Mouse (Mus musculus) frontal cortex, postnatal 36 days (tissue): ENCODE results near the gene Id3.

Experiments used
- DNase-seq, 2 experiments: peaks; one replicate each; pipeline ENCODE4 v3.0.0; 2022; ENCODE audit warnings: low spot score in 2 of 2

Gene Id3

DNA sequence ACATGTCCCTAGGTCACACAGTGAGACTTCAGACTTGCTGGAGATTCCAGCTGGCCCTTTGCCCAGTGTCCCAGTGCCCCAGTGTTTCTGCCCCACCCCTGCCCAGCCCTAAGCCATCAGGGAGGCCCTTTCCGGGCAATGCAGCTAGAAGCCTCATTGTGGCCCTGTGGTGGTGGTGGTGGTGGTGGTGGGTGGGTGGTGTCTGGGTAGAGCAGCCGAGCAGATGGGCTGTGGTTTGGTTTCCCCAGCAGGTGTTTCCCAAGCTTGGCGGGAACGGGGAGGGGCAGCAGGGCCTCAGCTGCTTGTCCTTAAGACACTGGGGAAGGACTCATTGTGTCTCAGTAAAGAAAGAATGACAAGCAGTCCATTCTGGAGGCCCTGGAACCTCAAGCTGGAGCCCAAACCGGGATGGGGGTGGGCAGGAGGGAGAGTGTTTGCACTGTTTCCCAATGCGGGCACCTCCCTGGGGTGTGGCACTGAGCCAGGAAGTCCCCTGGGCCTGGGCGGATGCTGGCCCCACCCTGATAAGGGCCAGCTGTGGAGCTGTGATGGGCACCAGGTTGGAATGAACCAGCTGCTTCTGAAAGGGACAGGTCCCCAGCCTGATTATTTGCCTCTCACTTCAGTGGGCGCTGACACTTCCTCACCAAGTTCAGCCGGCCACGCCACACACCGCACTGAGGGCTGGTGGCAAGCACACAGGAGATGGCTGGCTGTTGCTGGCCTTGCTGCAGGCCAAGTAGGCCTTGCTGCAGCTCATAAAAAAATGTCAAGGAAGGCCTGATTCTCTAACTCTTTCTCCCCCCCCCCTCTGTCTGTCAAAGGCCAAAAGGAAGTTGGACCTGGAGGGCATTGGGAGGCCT is 34.5 kb downstream of the Id3 start:
- DNase-seq, result no peak

- no peak for DNase-seq
These were observed 35.2 kb downstream of the Id3 start for GRCm38 (mm10) chr4:136178475-136178921.

DNA sequence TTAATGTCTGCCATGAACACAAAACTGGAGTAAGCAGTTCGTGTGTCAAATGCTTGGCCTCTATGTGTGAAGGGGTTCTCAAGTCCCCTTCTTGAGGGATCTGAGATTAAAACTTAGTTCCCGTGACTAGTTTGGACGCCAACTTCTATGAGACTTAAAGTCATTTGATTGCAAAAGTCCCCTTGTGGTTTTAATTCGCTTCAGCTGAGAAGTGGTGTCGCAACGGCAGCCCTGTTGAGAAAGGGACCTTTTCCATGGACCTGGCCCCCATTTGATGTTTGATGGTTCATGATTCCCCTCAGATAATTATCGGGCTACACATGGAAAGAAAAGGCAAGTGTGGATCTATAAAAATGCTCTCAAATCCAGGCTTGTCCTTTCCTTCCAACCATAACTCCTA is 36.2 kb downstream of the Id3 start:
- no peak for DNase-seq

- peak; percentile 52 to 64 for DNase-seq
These were observed 36.7 kb downstream of the Id3 start for GRCm38 (mm10) chr4:136179998-136180397.

DNA sequence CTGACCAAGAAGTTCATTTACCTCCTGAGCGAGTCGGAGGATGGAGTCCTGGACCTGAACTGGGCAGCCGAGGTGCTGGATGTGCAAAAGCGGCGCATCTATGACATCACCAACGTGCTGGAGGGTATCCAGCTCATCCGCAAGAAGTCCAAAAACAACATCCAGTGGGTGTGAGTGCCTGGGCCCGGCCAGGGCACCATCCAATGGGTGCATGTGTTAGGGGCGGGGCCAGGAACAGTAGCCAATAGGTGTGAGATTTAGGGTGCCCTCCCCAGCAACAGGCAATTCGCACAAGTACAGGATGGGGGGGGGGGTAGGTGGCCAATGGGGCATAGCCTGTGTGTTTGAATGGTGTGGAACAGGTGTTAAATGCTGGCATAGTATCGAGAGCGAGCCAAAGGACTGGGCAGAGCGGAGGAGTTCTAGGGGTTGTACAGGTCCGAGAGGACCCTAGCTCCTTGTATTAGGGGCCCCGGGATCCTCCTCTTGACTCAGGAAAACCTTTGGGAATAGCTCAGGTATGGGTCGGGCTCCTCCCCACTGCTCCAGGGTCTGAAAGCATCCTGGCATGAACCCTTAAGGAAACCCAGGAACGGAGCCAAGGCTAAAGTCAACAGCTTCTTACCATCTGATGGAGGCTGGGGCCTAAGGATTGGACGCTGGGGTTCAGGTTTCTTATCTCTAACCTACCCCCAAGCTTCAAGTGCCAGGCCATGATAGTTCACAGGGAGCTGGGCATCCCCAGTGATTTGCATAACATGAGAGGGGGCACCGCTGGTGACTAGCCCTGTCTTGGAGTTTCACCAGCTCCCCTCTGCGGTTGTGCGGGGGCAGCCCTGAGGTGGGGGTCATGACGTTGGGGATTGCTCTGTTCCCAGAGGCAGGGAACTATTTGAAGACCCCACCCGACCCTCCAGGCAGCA is 37.4 kb downstream of the Id3 start:
- DNase-seq, result peak; percentile 33 to 67

DNA sequence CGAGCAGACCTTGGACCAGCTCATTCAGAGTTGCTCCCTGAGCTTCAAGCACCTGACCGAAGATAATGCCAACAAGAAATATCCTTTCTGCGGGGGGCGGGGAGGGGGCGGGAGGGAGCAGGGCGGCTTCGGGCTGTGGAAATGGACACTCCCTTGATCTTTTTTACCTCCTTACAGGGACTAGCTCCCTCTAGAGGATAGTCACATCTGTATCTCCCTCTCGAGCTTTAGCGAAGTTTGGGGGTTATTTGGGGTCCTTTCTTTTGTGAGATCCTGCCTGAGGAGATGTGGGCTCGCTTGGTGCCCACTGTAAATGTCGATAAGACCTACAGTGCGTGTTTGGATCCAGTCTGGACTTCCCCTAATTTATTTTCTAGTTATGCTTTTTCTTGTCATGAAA is 38.1 kb downstream of the Id3 start:
- no peak for DNase-seq

- DNase-seq, result peak in 1 of 2 experiments; percentile 26
These were observed 42.1 kb downstream of the Id3 start for GRCm38 (mm10) chr4:136185375-136185774.

GRCm38 (mm10) chr4:136186315-136186714 is 43.0 kb downstream of the Id3 start:
- DNase-seq, result no peak

GRCm38 (mm10) chr4:136186739-136187472 is 43.6 kb downstream of the Id3 start:
- DNase-seq, result no peak

- DNase-seq, result no peak
These were observed 45.9 kb downstream of the Id3 start for GRCm38 (mm10) chr4:136188973-136189737.

- no peak for DNase-seq
These were observed 46.6 kb downstream of the Id3 start for GRCm38 (mm10) chr4:136189912-136190311.

GRCm38 (mm10) chr4:136193571-136193970 is 50.3 kb downstream of the Id3 start:
- DNase-seq, result no peak

DNA sequence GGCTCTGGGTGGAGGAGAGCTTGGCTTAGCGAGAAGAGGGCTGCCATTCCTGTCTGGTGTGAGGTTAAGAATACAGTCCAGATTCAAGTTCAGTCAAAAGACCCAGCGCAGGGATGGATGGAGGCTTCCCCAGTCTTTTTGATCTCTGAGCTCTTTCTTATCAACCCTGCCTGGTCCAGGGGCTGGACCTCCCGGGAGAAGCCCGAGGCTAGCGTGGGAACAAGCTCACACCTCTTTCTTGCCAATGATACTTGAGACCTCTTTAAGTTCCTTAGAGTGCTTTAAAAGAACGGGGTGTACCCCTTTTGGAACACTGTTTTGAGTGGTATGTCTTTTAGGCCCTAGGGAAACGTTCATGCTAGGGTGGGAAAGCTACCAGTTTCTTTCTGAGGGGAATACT is 51.7 kb downstream of the Id3 start:
- no peak for DNase-seq
